Mouse (Mus musculus): ENCODE results near the gene Vsig4. TPM values are rescaled to one million over a fixed set of nuclear protein-coding genes. Genes with fewer than 3 reads are reported as not detected.
"Not testable (repeated sequence)": the region's sequence is repeated elsewhere in the genome, so short reads cannot be mapped to it uniquely, and the experiment has no call there.

Gene Vsig4
- polyA plus RNA-seq, 1 experiment: not detected

- Histone ChIP-seq H3K36me3 (ENCODE audit: control insufficient read depth, insufficient read depth, low read length) (no peaks in the 10 kb centered on the region), H3K27me3 (ENCODE audit: control insufficient read depth, insufficient read depth, low read length) (no peaks in the 10 kb centered on the region), H3K4me3 (ENCODE audit: extremely low read depth, insufficient read depth, insufficient read length) (no peak overlapping the region), H3K27ac (ENCODE audit: insufficient read depth, low read length) (no peak overlapping the region), H3K4me1 (ENCODE audit: control insufficient read depth, insufficient read depth, insufficient read length) (no peaks in the 10 kb centered on the region)
- DNase-seq (ENCODE audit: low read depth in 1 of 2, low spot score in 2 of 2): no peak
- no peak for TF ChIP-seq POLR2A (IDR thresholded peaks at IDR 0.05; ENCODE audit: low read depth, low read length)
- no peak for TF ChIP-seq CTCF (IDR thresholded peaks at IDR 0.05; ENCODE audit: extremely low read depth, insufficient read depth, insufficient read length, insufficient replicate concordance)
Observed at GRCm38 (mm10) chrX:96227030-96227429, 66.2 kb downstream of the Vsig4 start.

- TF ChIP-seq CTCF (IDR thresholded peaks at IDR 0.05; ENCODE audit: extremely low read depth, insufficient read depth, insufficient read length, insufficient replicate concordance) (no peak), POLR2A (IDR thresholded peaks at IDR 0.05; ENCODE audit: low read depth, low read length) (no peak)
- no peak overlapping the region for H3K4me3 ChIP-seq (ENCODE audit: extremely low read depth, insufficient read depth, insufficient read length)
- no peaks in the 10 kb centered on the region for H3K4me1 ChIP-seq (ENCODE audit: control insufficient read depth, insufficient read depth, insufficient read length)
- no peaks in the 10 kb centered on the region for H3K27me3 ChIP-seq (ENCODE audit: control insufficient read depth, insufficient read depth, low read length)
- H3K27ac ChIP-seq (ENCODE audit: insufficient read depth, low read length): no peak overlapping the region
- no peaks in the 10 kb centered on the region for H3K36me3 ChIP-seq (ENCODE audit: control insufficient read depth, insufficient read depth, low read length)
- DNase-seq (ENCODE audit: low read depth in 1 of 2, low spot score in 2 of 2): no peak
Observed at GRCm38 (mm10) chrX:96225474-96225873, 67.8 kb downstream of the Vsig4 start.

- DNase-seq (ENCODE audit: low read depth in 1 of 2, low spot score in 2 of 2): no peak
- WGBS: 51% methylated on average over 6 of the region's 6 CpGs
- Histone ChIP-seq H3K27ac (ENCODE audit: insufficient read depth, low read length) (no peak overlapping the region), H3K36me3 (ENCODE audit: control insufficient read depth, insufficient read depth, low read length) (no peaks in the 10 kb centered on the region), H3K4me1 (ENCODE audit: control insufficient read depth, insufficient read depth, insufficient read length) (no peaks in the 10 kb centered on the region), H3K4me3 (ENCODE audit: extremely low read depth, insufficient read depth, insufficient read length) (no peak overlapping the region), H3K27me3 (ENCODE audit: control insufficient read depth, insufficient read depth, low read length) (no peaks in the 10 kb centered on the region)
- TF ChIP-seq CTCF (IDR thresholded peaks at IDR 0.05; ENCODE audit: extremely low read depth, insufficient read depth, insufficient read length, insufficient replicate concordance): no peak
- no peak for TF ChIP-seq POLR2A (IDR thresholded peaks at IDR 0.05; ENCODE audit: low read depth, low read length)
Observed at GRCm38 (mm10) chrX:96224210-96224609, 69.0 kb downstream of the Vsig4 start.

GRCm38 (mm10) chrX:96218088-96218487, 75.2 kb downstream of the Vsig4 start:
- DNase-seq (ENCODE audit: low read depth in 1 of 2, low spot score in 2 of 2): no peak
- H3K27ac ChIP-seq (ENCODE audit: insufficient read depth, low read length): no peak overlapping the region
- no peaks in the 10 kb centered on the region for H3K36me3 ChIP-seq (ENCODE audit: control insufficient read depth, insufficient read depth, low read length)
- no peaks in the 10 kb centered on the region for H3K4me1 ChIP-seq (ENCODE audit: control insufficient read depth, insufficient read depth, insufficient read length)
- 24% methylated on average over 1 of the region's 1 CpGs for WGBS
- TF ChIP-seq POLR2A (IDR thresholded peaks at IDR 0.05; ENCODE audit: low read depth, low read length) (no peak), CTCF (IDR thresholded peaks at IDR 0.05; ENCODE audit: extremely low read depth, insufficient read depth, insufficient read length, insufficient replicate concordance) (no peak)
- H3K27me3 ChIP-seq (ENCODE audit: control insufficient read depth, insufficient read depth, low read length): no peaks in the 10 kb centered on the region
- no peak overlapping the region for H3K4me3 ChIP-seq (ENCODE audit: extremely low read depth, insufficient read depth, insufficient read length)

- 13% methylated on average over 1 of the region's 1 CpGs for WGBS
- TF ChIP-seq POLR2A (IDR thresholded peaks at IDR 0.05; ENCODE audit: low read depth, low read length) (no peak), CTCF (IDR thresholded peaks at IDR 0.05; ENCODE audit: extremely low read depth, insufficient read depth, insufficient read length, insufficient replicate concordance) (no peak)
- Histone ChIP-seq H3K36me3 (ENCODE audit: control insufficient read depth, insufficient read depth, low read length) (no peaks in the 10 kb centered on the region), H3K4me1 (ENCODE audit: control insufficient read depth, insufficient read depth, insufficient read length) (peaks cover 3% of the 10 kb centered on the region; the same call in 1 of the 2 replicates), H3K27ac (ENCODE audit: insufficient read depth, low read length) (no peak overlapping the region), H3K27me3 (ENCODE audit: control insufficient read depth, insufficient read depth, low read length) (no peaks in the 10 kb centered on the region), H3K4me3 (ENCODE audit: extremely low read depth, insufficient read depth, insufficient read length) (no peak overlapping the region)
- DNase-seq (ENCODE audit: low read depth in 1 of 2, low spot score in 2 of 2): no peak
Observed at GRCm38 (mm10) chrX:96206872-96207271, 86.4 kb downstream of the Vsig4 start.

GRCm38 (mm10) chrX:96205143-96205542, 88.1 kb downstream of the Vsig4 start:
- not testable (repeated sequence) for H3K4me1 ChIP-seq (ENCODE audit: control insufficient read depth, insufficient read depth, insufficient read length); H3K4me3 ChIP-seq (ENCODE audit: extremely low read depth, insufficient read depth, insufficient read length); H3K36me3 ChIP-seq (ENCODE audit: control insufficient read depth, insufficient read depth, low read length); H3K27ac ChIP-seq (ENCODE audit: insufficient read depth, low read length); H3K27me3 ChIP-seq (ENCODE audit: control insufficient read depth, insufficient read depth, low read length)
- DNase-seq (ENCODE audit: low read depth in 1 of 2, low spot score in 2 of 2): peak in 1 of 2 experiments; percentile 3
- 78% methylated on average over 3 of the region's 3 CpGs for WGBS

Other genes with a start within 250 kb of the Vsig4 start
- gene Msn, start 197.4 kb downstream of the Vsig4 start, polyA plus RNA-seq (2012; rRNA removed): 147 and 159 TPM in 2 replicates
- gene Heph, start 161.9 kb upstream of the Vsig4 start, polyA plus RNA-seq (2012; rRNA removed): 0.39 and 0.41 TPM in 2 replicates
- gene Hsf3, start 162.9 kb upstream of the Vsig4 start, polyA plus RNA-seq (2012; rRNA removed): not detected in 2 replicates

Data from spleen, adult 2 months (tissue).